Mouse (Mus musculus) adrenal gland, adult (tissue): ENCODE measurements around the gene Hba-a1.
"Not testable (repeated sequence)": the region's sequence is repeated elsewhere in the genome, so short reads cannot be mapped to it uniquely, and the experiment has no call there.

Experiments used
- DNase-seq, 2 experiments: peaks; one replicate each; pipeline ENCODE4 v3.0.0; 2022 to 2023; ENCODE audit warnings: low spot score in 1 of 2; ENCODE audit not compliant: inconsistent age in 2 of 2

The Hba-a1 gene

DNA sequence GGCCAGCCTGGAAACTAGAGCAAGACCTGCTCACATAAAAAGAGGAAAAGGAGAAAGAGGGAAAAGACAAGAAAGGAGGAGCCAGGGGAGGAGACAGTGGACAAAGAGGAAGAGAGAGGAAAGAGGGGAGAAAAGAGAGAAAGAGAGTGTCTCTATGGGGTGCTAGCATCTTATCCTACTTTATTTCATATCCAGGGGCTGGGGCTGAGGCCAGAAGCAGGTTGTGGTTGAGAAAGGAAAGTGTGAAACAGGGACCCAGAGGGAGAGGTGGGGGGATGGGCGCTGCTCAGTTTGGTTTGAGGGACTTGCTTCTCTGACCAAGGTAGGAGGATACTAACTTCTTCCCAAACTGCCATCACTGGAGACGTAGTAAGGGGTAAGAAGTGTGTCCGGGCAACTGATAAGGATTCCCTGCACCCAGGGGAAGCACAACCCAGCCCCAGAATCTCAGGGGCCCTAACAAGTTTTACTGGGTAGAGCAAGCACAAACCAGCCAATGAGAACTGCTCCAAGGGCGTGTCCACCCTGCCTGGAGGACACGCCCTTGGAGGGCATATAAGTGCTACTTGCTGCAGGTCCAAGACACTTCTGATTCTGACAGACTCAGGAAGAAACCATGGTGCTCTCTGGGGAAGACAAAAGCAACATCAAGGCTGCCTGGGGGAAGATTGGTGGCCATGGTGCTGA lies at the start of gene Hba-a1:
Gene Hba-a1 (plus strand): TSS at position 421 of the 687 bp plus-strand sequence.
- DNase-seq = not testable (repeated sequence)

DNA sequence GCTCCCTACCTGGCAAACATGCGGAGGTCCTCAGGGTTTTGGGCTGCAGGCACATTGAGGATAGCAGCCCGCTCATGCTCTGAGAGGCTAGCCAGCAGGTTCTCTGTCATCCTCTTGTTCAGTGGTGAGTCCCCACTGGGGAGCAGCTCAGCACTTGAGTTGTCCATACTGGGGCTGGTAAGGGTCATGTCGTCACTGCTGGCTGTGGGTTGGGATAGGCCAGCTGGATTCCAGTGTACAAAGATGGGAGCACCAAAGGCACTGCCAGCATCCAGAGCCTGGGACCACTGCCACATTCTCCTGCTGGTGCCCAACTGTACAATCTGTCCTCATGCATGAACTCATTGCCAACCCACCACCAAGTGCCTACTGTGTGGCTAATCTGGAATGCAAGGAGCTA lies 49.4 kb upstream of the Hba-a1 start:
- peak in 1 of 2 experiments; percentile 37 for DNase-seq

DNA sequence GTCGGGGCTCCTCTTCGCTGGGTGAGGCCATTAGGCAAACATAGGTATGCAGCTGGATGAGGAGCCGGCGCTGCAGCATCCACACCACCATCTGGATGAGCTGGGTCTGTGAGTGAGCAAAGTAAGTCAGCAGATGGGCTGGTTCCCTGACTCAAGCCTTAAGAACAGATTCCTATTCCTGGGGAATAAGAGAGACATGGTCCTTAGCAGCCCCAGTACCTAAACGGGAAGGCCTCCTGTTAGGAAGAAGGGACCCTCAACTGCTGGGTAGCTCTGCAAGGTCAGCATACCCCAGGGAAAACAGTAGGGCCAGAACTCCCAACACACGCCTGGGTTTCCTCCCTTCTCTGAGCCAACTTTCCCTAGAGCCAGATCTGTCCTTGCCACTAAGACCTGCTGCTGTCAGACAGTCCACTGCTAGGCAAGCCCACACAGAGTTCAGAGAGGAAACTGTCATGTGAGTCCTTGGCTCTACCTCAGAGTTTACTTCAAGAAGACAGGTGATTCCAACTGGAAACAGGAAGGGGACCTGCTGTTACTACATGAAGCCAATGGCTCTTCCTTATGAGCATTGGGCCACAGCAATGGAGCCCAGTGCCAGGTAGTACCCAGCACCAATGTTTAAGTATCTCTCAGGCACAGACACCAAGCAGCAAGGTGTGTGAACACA lies 48.4 kb upstream of the Hba-a1 start:
- DNase-seq = peak in 1 of 2 experiments; percentile 62

- peak; percentile 80 to 90 for DNase-seq
Measured at GRCm38 (mm10) chr11:32235646-32236045, 47.7 kb upstream of the Hba-a1 start.

GRCm38 (mm10) chr11:32236132-32236531 lies 47.2 kb upstream of the Hba-a1 start:
- DNase-seq = peak in 1 of 2 experiments; percentile 43

DNA sequence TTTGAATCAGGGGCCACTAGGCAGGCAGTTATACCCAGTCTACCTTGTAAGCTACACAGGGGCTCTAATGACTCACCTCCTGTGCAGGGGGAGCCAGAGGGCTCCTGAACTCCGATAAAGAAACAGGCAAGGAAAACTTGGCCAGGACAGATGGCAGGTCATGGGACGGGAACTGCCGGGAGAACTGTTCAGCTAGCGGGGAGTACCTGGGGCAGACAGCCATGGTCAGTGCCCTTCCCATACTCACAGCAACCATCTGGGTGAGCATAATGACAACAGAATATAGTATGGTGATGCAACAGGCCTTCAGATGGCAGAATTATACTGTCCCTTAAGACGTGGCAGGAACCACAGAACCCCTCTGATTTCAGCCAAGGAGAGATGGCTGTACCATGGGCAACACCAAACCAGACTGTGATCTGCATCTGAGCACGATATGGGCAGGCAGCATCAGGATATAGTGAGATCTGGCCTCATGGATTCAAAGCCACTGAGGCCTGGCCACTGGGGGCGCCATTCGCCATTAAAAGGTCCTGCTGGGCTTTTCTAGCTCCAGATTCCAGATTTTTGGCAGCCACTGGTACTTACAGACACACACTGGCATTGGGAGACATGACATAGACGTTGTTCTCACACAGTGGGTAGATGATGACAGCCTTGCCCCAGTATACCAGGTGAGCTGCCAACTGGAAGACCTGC lies 46.5 kb upstream of the Hba-a1 start:
- DNase-seq = peak; percentile 57 to 85

DNA sequence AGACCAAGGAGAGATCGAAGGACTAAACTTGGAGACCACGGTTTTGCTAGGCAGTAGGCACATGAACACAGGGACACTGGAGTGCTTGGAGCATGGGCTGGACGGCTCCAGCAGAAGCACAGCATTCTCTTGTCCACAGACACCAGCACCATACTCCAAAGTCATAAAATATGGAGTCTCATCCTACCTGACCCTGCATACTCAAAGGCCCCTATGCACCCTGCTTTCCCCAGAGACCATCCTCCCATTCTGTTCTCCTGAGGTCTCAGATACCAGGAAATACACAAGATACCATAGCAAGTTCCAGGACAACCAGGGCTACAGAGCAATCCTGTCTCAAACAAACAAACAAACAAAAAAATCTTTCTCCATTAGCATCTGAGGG lies 45.9 kb upstream of the Hba-a1 start:
- no peak for DNase-seq

GRCm38 (mm10) chr11:32238093-32238860 lies 45.0 kb upstream of the Hba-a1 start:
- peak; percentile 74 to 93 for DNase-seq

DNA sequence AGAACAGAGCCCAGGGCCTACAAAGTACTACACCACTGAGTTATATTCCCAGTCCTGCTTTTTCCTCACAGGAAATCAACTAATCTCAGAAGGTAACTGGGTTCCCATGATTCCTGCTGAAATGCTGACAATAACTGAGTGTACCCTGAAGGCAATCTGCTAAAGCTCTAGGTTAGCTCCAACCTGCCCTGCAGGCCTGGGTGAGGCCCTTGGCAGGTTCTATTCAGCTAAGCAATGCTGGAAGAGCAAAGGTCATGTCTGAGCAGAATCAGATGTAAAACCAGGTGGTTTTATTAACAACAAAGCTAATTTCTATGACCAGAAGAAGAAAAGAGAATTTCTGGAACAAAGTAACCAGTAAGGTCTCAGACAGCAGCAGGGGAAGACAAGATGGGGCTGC lies 41.9 kb upstream of the Hba-a1 start:
- no peak for DNase-seq

- DNase-seq = no peak
Measured at GRCm38 (mm10) chr11:32242209-32242608, 41.1 kb upstream of the Hba-a1 start.

DNA sequence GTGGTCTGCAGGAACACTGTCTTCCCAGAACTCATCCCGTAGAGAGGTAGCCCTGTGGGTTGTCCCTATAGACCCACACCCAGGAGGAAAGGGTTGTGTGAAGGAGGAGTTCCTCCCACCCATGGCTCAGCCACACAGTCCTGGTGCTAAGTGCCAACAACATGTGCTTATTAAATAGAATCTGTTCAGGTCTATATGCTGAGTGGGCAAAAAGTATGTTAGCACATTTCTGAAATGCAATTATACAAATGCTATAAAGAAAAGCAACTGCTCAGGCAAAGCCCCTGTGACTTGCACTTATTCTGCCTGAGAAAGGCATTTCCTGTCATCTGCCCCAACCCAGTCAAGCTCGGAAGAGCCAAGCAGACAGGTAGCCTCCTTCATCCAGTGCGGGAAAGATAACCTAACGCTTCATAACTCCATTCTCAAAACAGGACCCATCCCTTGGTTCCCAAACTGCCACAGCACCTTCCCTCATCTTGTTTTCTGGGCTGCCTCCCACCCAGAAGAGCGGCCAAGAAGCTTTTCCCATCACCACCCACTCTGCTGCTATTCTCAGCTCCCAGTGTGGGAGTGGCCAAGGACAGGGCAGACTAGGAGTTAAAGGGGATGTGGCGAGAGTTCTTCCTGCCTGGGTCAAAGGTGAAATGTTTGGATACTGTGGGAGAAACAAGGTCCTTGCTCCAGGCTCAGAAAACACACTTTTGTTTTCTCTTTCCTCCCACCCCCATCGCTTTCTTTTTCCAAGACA lies 39.9 kb upstream of the Hba-a1 start:
- peak in 1 of 2 experiments; percentile 36 for DNase-seq

DNA sequence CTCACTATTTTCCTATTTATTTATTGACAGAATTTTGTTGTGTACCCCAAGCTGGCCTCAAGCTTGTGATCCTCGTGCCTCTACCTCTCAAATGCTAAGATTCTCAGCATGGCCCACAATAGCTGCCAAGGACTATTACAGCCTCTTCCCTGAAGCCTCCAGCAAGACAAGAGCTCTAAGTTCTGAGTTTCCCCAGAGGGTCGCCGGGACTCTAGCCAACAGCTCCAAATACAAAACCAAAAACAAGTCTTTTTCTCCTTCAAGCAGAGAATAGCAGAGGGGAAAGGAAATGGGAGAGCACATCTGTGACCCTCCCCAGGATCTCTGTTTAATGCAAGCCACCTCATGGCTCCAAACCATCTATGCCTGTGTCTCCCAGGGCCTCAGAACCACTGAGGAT lies 39.2 kb upstream of the Hba-a1 start:
- no peak for DNase-seq

DNA sequence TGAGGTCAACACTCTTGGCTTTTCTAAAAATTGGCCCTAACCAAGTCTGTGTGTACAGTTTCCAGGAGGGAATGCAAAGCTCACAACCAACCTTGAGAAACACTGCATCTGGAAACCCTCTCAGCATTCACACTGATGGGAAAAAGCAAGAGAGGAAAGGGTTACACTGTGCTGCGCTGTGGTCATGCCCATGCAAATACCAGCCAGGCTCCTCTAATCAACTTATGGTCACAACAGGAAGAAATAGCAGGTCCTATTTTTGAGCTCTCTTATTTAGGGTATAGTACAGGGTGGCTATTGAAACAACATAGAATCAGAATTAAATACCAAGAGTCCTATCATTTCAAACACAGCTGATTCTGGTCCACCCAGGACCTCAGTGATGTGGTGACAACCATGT lies 38.7 kb upstream of the Hba-a1 start:
- DNase-seq = no peak

GRCm38 (mm10) chr11:32245614-32246013 lies 37.7 kb upstream of the Hba-a1 start:
- DNase-seq = no peak

- peak in 1 of 2 experiments; percentile 51 for DNase-seq
Measured at GRCm38 (mm10) chr11:32247068-32247467, 36.2 kb upstream of the Hba-a1 start.

GRCm38 (mm10) chr11:32248350-32248749 lies 35.0 kb upstream of the Hba-a1 start:
- no peak for DNase-seq

DNA sequence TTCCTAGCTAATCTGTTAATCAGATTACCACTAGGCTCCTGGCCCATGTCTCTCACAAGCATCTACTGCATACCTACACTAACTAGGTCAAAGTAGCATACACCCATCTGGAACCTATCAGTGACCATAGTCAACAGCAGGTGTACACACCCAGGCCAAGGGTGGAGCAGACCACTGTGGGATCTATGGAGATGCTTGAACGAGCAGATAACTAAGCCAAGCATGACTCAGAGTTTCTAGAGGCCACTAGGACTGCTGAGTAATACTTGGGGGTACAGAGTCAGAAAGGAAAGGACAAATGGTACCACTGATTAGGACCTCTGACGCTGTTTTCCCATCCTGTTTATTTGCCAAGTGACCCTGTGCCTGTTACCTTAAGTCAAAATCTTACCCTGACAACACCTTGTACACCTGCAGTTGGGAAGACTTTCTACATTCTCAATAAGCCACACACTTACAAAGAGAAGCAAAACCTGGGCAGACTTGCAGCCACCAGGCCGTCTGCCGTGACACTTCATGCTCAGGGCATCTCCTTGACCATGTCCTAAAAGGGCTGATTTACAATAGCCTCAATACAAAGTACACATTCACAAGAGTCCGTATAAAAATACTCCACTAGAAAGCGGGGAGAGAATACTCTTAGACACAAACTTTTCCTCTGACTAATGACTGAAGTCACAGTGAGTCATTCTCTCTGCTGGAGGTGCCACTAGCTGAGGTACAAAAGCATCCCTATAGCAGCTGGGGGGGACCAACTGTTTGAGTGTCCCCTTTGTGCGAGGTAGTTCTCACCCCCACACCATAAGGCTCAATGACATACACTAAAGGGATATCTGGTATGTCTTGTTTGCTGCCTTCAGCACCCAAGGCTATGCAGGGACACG lies 32.2 kb upstream of the Hba-a1 start:
- peak; percentile 47 to 69 for DNase-seq

DNA sequence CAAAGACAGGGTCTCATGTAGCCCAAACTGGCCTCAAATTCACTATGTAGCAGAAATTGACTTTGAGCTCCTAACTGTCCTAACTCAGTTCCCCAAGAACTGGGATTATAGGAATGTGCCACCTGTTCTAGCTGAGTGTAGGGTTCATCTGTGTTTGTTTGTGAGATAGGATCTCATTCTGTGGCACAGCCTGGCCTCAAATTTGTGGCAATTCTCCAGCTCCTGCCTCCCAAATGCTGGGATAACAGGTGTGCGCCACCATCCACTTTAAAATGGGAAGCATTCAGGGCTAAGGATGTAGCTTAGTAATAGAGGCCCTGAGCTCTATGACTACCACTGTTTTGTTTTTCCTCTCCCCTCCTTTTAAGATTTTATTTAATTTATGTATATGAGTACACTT lies 30.2 kb upstream of the Hba-a1 start:
- DNase-seq = no peak

- DNase-seq = no peak
Measured at GRCm38 (mm10) chr11:32256146-32256545, 27.2 kb upstream of the Hba-a1 start.

- DNase-seq = no peak
Measured at GRCm38 (mm10) chr11:32256566-32256965, 26.7 kb upstream of the Hba-a1 start.
